Mouse (Mus musculus) heart, adult 2 months (tissue): ENCODE results near the gene Igf2r.

ENCODE experiments used
- CTCF ChIP-seq: fragments of 200-600 bp; IDR thresholded peaks from 2 replicates; pipeline ENCODE4 v1.8.1; 2022; ENCODE audit warnings: antibody characterized with exemption, mild to moderate bottlenecking, moderate library complexity
- EP300 ChIP-seq: fragments of 200-500 bp; IDR thresholded peaks from 2 replicates; pipeline ENCODE4 v1.6.1; 2011; ENCODE audit warnings: low read depth, low read length, control low read depth; ENCODE audit not compliant: insufficient read depth

GRCm38 (mm10) chr17:12750591-12751170, 18.8 kb downstream of the Igf2r start:
- TF ChIP-seq EP300, result no peak
- TF ChIP-seq CTCF, result no peak
